Mouse (Mus musculus): ENCODE data around the gene Wscd2.

DNA sequence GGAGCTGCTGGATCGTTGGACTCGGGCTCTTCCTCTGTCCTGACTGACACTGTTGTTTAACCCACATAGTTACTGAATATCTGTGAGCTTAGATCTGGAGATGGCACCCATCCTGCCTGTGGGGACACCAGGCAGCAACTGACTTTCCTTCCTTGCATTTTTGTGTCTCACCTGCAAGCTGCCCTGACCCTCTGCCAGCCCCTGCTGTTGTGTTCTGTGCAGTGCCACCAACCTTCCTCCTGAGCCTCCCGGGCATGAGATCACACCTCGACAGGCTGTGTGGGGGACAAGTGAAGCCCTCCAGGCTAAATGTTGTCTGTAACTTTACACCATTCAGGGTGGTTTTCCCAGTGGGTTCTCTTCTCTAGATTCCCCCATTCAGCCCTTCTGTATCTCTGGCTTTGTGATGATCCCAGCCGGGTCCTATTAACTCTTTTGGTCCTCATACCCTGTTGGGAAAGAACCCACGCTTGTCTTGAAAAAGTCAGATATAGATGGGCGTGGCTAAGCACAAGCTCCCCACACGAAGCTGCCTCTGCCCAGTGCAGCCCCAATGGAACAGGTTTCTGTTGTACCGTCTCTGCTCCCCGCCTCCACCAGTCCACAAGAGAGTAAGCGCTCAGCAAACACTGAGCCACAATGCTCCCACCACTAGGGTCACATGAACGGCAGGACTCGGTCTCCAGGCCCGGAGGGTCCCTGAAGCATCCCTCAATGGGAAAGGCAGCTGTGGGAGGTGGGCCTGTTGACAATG, 26.2 kb downstream of the Wscd2 start:
- no peak for TF ChIP-seq CTCF (IDR thresholded peaks at IDR 0.05; ENCODE audit: extremely low read depth, insufficient read length, insufficient replicate concordance, low read depth, low read length)
- TF ChIP-seq POLR2A (IDR thresholded peaks at IDR 0.05; ENCODE audit: low read depth, low read length): no peak
